Mouse (Mus musculus): ENCODE results near the gene Olfr705.
"Not testable (repeated sequence)": the region's sequence is repeated elsewhere in the genome, so short reads cannot be mapped to it uniquely, and the experiment has no call there.

Olfr705 gene

GRCm38 (mm10) chr7:106876791-106877190 is at the start of gene Olfr705:
Olfr705 (minus strand) TSS chr7:106876891.
- no peak for DNase-seq (ENCODE audit: low spot score)

DNA sequence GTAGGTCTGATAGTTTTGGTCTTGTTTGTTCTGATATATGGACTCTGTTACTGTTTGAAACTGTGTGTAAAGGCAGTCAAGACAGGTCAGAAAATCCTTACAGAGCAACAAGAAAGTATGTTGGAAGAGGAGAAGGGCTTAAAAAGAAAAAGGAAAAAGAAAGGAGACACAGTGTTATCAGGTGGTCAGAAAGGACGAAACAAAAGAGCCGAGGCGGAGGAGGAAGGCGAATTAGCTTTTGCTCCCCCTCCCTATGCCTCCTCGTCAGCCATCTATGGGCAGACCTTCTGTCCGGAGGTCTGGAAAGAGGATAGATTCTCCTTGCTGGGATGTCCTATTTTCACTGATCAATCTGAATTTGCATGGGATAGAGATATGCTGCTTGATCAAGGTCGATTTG is 44.3 kb upstream of the Olfr705 start:
- not testable (repeated sequence) for DNase-seq (ENCODE audit: low spot score)

- DNase-seq (ENCODE audit: low spot score) = no peak
Measured at GRCm38 (mm10) chr7:106907676-106908075, 31.0 kb upstream of the Olfr705 start, which contains the start of gene Olfr1532-ps1. Olfr1532-ps1 (plus strand) TSS chr7:106908001.

- not testable (repeated sequence) for DNase-seq (ENCODE audit: low spot score)
Measured at GRCm38 (mm10) chr7:106901141-106901540, 24.4 kb upstream of the Olfr705 start, which contains the start of gene Olfr707. Olfr707 (minus strand) TSS chr7:106901241.

DNA sequence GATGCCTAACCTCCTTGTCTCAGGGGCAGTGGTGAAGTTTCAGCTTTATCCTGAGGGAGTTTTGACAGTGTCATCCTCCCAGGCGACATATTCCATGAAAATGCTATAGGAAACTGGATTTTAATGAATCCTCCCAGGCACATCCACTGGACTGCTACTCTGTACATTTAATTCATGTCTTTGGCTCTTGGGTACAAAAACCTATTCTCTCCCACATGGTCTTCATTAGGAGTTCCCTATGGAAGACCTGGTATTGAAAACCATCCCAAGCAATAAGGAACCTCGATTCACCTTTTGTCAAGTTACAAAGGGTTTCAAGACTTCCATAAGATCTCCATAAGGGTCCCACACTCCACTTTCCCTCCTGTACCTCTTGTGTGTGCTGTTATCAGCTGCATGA is 11.4 kb upstream of the Olfr705 start, which contains the start of gene Olfr706:
Gene Olfr706, minus strand, starts transcription at position 101 of the 400 bp plus-strand sequence.
- no peak for DNase-seq (ENCODE audit: low spot score)

GRCm38 (mm10) chr7:106862885-106863284 is 13.8 kb downstream of the Olfr705 start, which contains the start of gene Olfr704:
Olfr704 (plus strand) TSS chr7:106863185.
- DNase-seq (ENCODE audit: low spot score) = no peak

- DNase-seq (ENCODE audit: low spot score) = no peak
Measured at GRCm38 (mm10) chr7:106843060-106843459, 33.6 kb downstream of the Olfr705 start, which contains the start of gene Olfr703. Olfr703 (plus strand) TSS chr7:106843360.

GRCm38 (mm10) chr7:106833793-106834192 is 42.9 kb downstream of the Olfr705 start, which contains the start of gene Olfr702:
Olfr702 (minus strand) TSS chr7:106833893.
- DNase-seq (ENCODE audit: low spot score) = no peak
